Mouse (Mus musculus) forebrain, embryonic 13.5 days (tissue): Measurements from ENCODE around the gene Hist1h1d. TPM values are rescaled to one million over a fixed set of nuclear protein-coding genes. Genes with fewer than 3 reads are reported as not detected.
"Not testable (repeated sequence)": the region's sequence is repeated elsewhere in the genome, so short reads cannot be mapped to it uniquely, and the experiment has no call there.

Source experiments
- ATAC-seq: fragments of 200-750 bp; cut with Nextera tagmentation; 2 replicates; pipeline ENCODE4 v1.8.0; 2017
- H3K27ac ChIP-seq: fragments of 300-500 bp; sonication (generic); 2 replicates; pipeline ENCODE4 v1.5.1; 2015; ENCODE audit warnings: inconsistent platforms, mild to moderate bottlenecking, moderate library complexity
- H3K27me3 ChIP-seq: fragments of 300-500 bp; sonication (generic); 2 replicates; pipeline ENCODE4 v1.6.1; 2015; ENCODE audit warnings: mild to moderate bottlenecking, inconsistent platforms
- H3K36me3 ChIP-seq: fragments of 300-500 bp; sonication (generic); 2 replicates; pipeline ENCODE4 v1.6.1; 2015; ENCODE audit warnings: mild to moderate bottlenecking, inconsistent platforms; ENCODE audit not compliant: poor library complexity, severe bottlenecking
- H3K4me1 ChIP-seq: fragments of 300-500 bp; sonication (generic); 2 replicates; pipeline ENCODE4 v1.6.1; 2015; ENCODE audit warnings: inconsistent platforms
- H3K4me2 ChIP-seq: fragments of 300-500 bp; sonication (generic); 2 replicates; pipeline ENCODE4 v1.6.1; 2015; ENCODE audit warnings: inconsistent platforms, mild to moderate bottlenecking, moderate library complexity
- H3K4me3 ChIP-seq: fragments of 300-500 bp; sonication (generic); 2 replicates; pipeline ENCODE4 v1.5.1; 2015; ENCODE audit warnings: mild to moderate bottlenecking, inconsistent platforms
- H3K9ac ChIP-seq: fragments of 300-500 bp; sonication (generic); 2 replicates; pipeline ENCODE4 v1.6.1; 2015; ENCODE audit warnings: mild to moderate bottlenecking, inconsistent platforms
- H3K9me3 ChIP-seq: fragments of 300-500 bp; sonication (generic); replicated peaks from 2 replicates; pipeline ENCODE4 v1.6.1; 2016; ENCODE audit warnings: inconsistent platforms
- WGBS: fragments of 180-500 bp; shearing (Covaris S2); methylation state at CpG from one replicate; pipeline ENCODE4 v1.1.7; 2015; 5-methylcytosine and 5-hydroxymethylcytosine counted together
- polyA plus RNA-seq: library from polyadenylated mRNA; unstranded; fragments of >200 nt; fragmentation: Nextera tagmentation; extraction: Ambion mirVana; gene quantifications from 2 replicates; pipeline ENCODE4 v1.2.1, GENCODE M21; 2015

Gene Hist1h1d
- polyA plus RNA-seq, 1 experiment from 2014 or later, result 0.68 TPM

DNA sequence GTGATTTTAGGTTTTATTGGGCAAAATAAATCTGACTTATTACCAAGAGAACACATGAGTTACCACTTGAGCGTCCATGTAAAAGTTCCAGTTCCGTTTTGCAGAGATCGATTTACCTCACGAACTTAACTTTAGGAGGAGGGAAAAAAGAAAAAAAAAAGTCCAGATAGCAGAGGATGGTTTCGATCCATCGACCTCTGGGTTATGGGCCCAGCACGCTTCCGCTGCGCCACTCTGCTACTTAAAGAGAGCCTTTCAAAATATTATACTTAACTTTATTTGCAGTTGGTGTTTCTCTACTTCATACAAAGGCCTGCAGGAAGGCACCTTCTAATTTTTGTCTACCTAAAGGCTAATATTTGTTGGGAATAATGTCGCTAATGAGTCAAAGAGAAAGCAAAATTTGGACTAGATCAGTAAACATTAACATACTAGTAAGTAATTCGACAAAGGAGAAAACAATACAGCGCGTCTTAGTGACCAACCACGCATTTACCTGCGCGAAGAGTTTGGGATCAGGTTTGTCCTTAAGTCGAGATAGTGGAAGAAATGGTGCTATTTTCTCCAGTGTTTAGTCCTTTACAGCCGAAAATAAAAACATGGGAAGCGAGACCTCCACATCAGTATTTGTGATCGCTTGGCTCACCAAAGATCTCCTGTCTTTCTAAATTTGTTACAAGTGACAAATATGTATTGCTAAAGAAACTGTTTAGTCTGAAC is 22.7 kb upstream of the Hist1h1d start:
- Histone ChIP-seq H3K4me3 (peak overlapping the region; percentile 58), H3K27ac (peak overlapping the region; percentile 98), H3K4me2 (peak overlapping the region; percentile 61), H3K27me3 (no peaks in the 10 kb centered on the region), H3K4me1 (peaks cover 39% of the 10 kb centered on the region), H3K36me3 (no peaks in the 10 kb centered on the region), H3K9ac (peak overlapping the region; percentile 85), H3K9me3 (no peaks in the 10 kb centered on the region)
- WGBS, result under 1% methylated on average over 20 of the region's 20 CpGs
- ATAC-seq, result no peak

DNA sequence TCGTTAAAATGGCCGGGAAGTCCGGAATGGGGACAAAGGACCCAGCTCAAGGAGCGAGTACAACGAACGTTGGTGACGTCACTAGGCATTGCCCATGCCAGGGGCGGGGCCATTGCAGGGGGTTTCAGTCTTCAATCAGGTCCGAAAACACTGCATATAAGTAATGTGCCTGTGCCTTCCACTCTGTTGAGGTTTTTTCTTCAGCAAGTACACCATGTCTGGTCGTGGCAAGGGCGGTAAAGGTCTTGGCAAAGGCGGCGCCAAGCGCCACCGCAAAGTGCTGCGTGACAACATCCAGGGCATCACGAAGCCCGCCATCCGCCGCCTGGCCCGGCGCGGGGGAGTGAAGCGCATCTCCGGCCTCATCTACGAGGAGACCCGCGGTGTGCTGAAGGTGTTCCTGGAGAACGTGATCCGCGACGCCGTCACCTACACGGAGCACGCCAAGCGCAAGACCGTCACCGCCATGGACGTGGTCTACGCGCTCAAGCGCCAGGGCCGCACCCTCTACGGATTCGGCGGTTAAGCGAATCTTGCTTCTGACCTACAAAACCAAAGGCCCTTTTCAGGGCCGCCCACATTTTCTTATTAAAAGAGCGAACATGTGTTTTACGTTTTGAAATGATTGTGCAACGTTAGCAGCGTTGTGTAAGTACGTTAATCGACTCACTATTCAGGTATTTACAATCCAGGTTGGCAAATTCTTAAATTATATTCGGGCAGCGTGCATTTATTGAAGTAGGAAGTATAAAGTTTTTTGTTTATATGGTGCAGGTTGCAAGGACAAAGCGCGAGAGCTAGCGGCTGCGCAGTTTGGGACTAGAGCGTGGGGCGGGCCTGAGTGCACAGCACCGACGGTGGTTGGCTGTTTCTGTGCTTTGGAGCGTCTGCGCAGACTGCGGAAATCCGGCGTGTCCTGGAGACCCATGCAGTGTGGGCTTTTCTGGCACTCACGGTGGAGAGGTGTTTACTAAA is 21.9 kb upstream of the Hist1h1d start, which contains the start of gene Hist1h4h:
TSS of gene Hist1h4h (plus strand) at position 150 of the 975 bp plus-strand sequence.
- Histone ChIP-seq H3K4me2 (peak within 1 kb of the TSS; percentile 61), H3K9ac (peak within 1 kb of the TSS; percentile 85), H3K27ac (peak within 1 kb of the TSS; percentile 98), H3K36me3 (no peaks in the 10 kb centered on the region), H3K4me3 (peak within 1 kb of the TSS; percentile 58), H3K27me3 (no peaks in the 10 kb centered on the region), H3K9me3 (no peaks in the 10 kb centered on the region), H3K4me1 (peaks cover 41% of the 10 kb centered on the region)
- ATAC-seq, result peak; percentile 88
- WGBS, result under 1% methylated on average over 59 of the region's 70 CpGs

DNA sequence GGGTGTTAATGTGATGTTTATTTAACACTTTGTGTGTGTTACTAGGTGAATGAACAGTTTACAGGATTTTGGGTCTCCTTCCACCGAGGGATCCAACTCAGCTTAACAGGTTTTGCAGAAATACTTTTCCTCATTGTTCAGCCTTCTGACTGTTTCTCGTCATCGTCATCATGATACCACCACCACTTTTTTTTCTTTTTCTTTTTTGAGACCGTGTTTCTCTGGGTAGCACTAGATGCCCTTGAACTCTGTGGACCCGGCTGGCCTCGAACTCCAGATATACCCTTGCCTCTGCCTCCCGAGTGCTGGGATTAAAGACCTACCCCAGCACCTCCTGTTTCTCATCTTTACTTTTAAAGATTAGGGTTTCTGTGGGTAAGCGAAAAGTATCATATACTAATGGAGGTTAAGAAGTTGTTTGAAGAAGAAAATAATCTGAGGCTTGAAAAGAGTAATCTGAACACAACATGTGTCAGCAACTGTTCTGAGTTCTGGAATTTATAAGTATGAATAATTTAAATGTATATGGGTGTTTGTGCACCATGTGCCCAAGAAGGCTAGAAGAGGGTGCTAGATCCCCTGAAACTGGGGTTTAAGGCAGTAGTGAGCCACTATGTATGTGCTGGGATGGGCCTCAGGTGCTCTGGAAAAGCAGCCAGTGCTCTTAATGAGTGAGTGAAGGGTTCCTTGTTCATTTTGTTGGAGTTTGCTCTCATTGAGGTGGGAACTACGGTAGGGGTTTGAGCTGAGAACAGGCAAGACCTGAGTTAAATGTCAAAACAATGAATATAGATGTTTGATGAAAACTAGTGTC is 20.6 kb upstream of the Hist1h1d start:
- no peaks in the 10 kb centered on the region for H3K27me3 ChIP-seq
- H3K27ac ChIP-seq, result peak overlapping the region; percentile 98
- no peak for ATAC-seq

DNA sequence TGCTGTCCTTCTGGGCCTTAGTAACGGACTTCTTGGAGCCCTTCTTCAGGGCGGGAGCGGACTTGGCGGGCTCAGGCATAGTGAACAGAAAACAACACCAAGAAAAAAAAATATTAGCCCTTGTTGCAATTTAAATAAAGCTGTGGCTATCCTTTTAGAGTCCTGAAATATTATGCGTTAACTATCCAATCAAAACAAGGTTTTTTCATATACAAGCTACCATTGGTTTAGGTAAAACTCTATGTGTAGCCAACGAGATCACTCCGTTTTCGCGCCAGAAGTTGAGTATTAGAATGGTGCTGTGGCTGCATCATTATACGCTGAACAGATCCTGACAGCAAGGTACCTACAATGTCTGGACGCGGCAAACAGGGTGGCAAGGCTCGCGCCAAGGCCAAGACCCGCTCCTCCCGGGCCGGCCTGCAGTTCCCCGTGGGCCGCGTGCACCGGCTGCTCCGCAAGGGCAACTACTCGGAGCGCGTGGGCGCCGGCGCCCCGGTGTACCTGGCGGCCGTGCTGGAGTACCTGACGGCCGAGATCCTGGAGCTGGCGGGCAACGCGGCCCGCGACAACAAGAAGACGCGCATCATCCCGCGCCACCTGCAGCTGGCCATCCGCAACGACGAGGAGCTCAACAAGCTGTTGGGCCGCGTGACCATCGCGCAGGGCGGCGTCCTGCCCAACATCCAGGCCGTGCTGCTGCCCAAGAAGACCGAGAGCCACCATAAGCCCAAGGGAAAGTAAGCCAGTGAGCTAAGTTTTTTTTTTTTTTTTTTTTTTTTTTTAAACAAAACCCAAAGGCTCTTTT is 19.3 kb upstream of the Hist1h1d start, which contains the start of gene Hist1h2af:
TSS of gene Hist1h2af (plus strand) at position 347 of the 808 bp plus-strand sequence.
- peaks cover 52% of the 10 kb centered on the region for H3K4me1 ChIP-seq

More for the DNA sequence above, 20.6 kb upstream of the Hist1h1d start:
- Histone ChIP-seq H3K4me2 (peak overlapping the region; percentile 61), H3K4me1 (peaks cover 48% of the 10 kb centered on the region), H3K36me3 (no peaks in the 10 kb centered on the region), H3K9ac (peak overlapping the region; percentile 85), H3K4me3 (peak overlapping the region; percentile 58), H3K9me3 (no peaks in the 10 kb centered on the region)
- 17% methylated on average over 9 of the region's 9 CpGs for WGBS

GRCm38 (mm10) chr13:23534368-23535131 is 18.5 kb upstream of the Hist1h1d start:
- Histone ChIP-seq H3K9ac (peak overlapping the region; percentile 73), H3K27me3 (no peaks in the 10 kb centered on the region), H3K36me3 (no peaks in the 10 kb centered on the region), H3K4me2 (peak overlapping the region; percentile 61), H3K27ac (peak overlapping the region; percentile 98), H3K9me3 (no peaks in the 10 kb centered on the region), H3K4me1 (peaks cover 46% of the 10 kb centered on the region), H3K4me3 (peak overlapping the region; percentile 58)
- no peak for ATAC-seq
- WGBS, result under 1% methylated on average over 15 of the region's 15 CpGs

More for the DNA sequence above, 19.3 kb upstream of the Hist1h1d start, which contains the start of gene Hist1h2af:
- peak within 1 kb of the TSS; percentile 98 for H3K27ac ChIP-seq
- H3K4me2 ChIP-seq, result peak within 1 kb of the TSS; percentile 61
- under 1% methylated on average over 27 of the region's 53 CpGs for WGBS
- H3K4me3 ChIP-seq, result peak within 1 kb of the TSS; percentile 58
- not testable (repeated sequence) for H3K36me3 ChIP-seq, H3K27me3 ChIP-seq, H3K9me3 ChIP-seq
- ATAC-seq, result peak; percentile 46
- H3K9ac ChIP-seq, result peak within 1 kb of the TSS; percentile 85

GRCm38 (mm10) chr13:23535137-23536075 is 17.7 kb upstream of the Hist1h1d start, which contains the start of gene Hist1h3g:
Gene Hist1h3g (plus strand): TSS chr13:23535422.
- peak; percentile 92 for ATAC-seq
- not testable (repeated sequence) for H3K9me3 ChIP-seq, H3K27me3 ChIP-seq, H3K36me3 ChIP-seq
- WGBS, result under 1% methylated on average over 42 of the region's 62 CpGs
- Histone ChIP-seq H3K4me2 (peak within 1 kb of the TSS; percentile 61), H3K4me1 (peaks cover 42% of the 10 kb centered on the region), H3K4me3 (peak within 1 kb of the TSS; percentile 58), H3K9ac (peak within 1 kb of the TSS; percentile 79), H3K27ac (peak within 1 kb of the TSS; percentile 98)

GRCm38 (mm10) chr13:23536076-23536822 is 16.8 kb upstream of the Hist1h1d start:
- peaks cover 42% of the 10 kb centered on the region for H3K4me1 ChIP-seq
- peak overlapping the region; percentile 58 for H3K4me3 ChIP-seq
- no peaks in the 10 kb centered on the region for H3K27me3 ChIP-seq
- 16% methylated on average over 7 of the region's 7 CpGs for WGBS
- no peak for ATAC-seq
- H3K9me3 ChIP-seq, result no peaks in the 10 kb centered on the region
- H3K36me3 ChIP-seq, result no peaks in the 10 kb centered on the region
- H3K27ac ChIP-seq, result peak overlapping the region; percentile 48
- peak overlapping the region; percentile 61 for H3K4me2 ChIP-seq
- peak overlapping the region; percentile 79 for H3K9ac ChIP-seq

GRCm38 (mm10) chr13:23537006-23537710 is 15.9 kb upstream of the Hist1h1d start:
- WGBS, result 79% methylated on average over 3 of the region's 3 CpGs
- no peak for ATAC-seq
- H3K4me1 ChIP-seq, result peaks cover 41% of the 10 kb centered on the region
- peak overlapping the region; percentile 61 for H3K4me2 ChIP-seq
- no peak overlapping the region for H3K27ac ChIP-seq
- peak overlapping the region; percentile 70 for H3K9ac ChIP-seq
- H3K4me3 ChIP-seq, result peak overlapping the region; percentile 58
- H3K27me3 ChIP-seq, result no peaks in the 10 kb centered on the region
- H3K9me3 ChIP-seq, result no peaks in the 10 kb centered on the region
- no peaks in the 10 kb centered on the region for H3K36me3 ChIP-seq

DNA sequence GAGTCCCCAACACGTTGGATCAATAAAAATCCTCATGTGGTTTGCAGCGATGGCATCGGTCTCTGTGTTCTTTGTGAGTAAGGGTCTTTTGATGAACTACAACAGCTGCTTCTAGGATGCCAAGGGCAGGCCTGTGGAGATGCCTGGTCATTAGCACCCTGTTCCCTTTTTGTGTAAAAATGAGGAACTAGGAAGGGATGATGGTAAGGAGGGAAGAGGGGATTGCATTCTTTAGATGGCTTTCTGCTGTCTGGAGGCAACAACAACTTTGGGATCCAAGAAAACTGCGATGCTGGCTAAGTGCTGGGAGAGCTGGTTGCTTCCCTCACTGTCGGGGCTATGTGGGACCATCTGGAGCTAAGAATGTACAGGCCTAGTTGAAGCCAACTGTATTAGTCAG is 14.8 kb upstream of the Hist1h1d start:
- H3K27ac ChIP-seq, result no peak overlapping the region
- WGBS, result 78% methylated on average over 5 of the region's 5 CpGs

More for the DNA sequence above, 14.8 kb upstream of the Hist1h1d start:
- Histone ChIP-seq H3K4me1 (peaks cover 37% of the 10 kb centered on the region), H3K9me3 (no peaks in the 10 kb centered on the region), H3K36me3 (no peaks in the 10 kb centered on the region), H3K9ac (no peak overlapping the region), H3K4me2 (no peak overlapping the region), H3K4me3 (no peak overlapping the region), H3K27me3 (no peaks in the 10 kb centered on the region)
- no peak for ATAC-seq
